7 mouse cellular contexts compared by ENCODE assay signal in genomic region chr1:72225720-72226171, GRCm38 (mm10). TPM values are rescaled to one million over a fixed set of nuclear protein-coding genes. Genes with fewer than 3 reads are reported as not detected.
A peak's percentile ranks its signal among the peaks of the same experiment; 100 is the strongest.
DNase-seq lines count a peak whose midpoint lies in the region; ATAC-seq lines count a peak whose summit lies in the region.
"Not testable (repeated sequence)": the region's sequence is repeated elsewhere in the genome, so short reads cannot be mapped to it uniquely, and the experiment has no call there.

No protein-coding gene starts in this region.

- WGBS in intestine, embryonic 15.5 days, result under 1% methylated on average over 25 of the region's 31 CpGs
- under 1% methylated on average over 25 of the region's 31 CpGs for WGBS in midbrain, embryonic 10.5 days

- not testable (repeated sequence) for H3K4me1 ChIP-seq in intestine, embryonic 15.5 days (replicated peaks); midbrain, embryonic 10.5 days

- not testable (repeated sequence) for H3K27me3 ChIP-seq in intestine, embryonic 15.5 days (replicated peaks)
- H3K27me3 ChIP-seq in midbrain, embryonic 10.5 days (ENCODE audit: low read depth, poor library complexity, severe bottlenecking), result peaks cover 28% of the 10 kb centered on the region

- peak; percentile 89 for DNase-seq in adrenal gland, adult 2 months
- peak; percentile 78 for DNase-seq in embryo, embryonic 11.5 days (ENCODE audit: low read depth, low spot score)
- peak; percentile 67 to 70 for DNase-seq in gastrocnemius, postnatal 36 days
- peak; percentile 74 to 80 for DNase-seq in left cerebral cortex, postnatal 36 days (ENCODE audit: low spot score in 2 of 2)
- peak; percentile 84 for DNase-seq in midbrain, embryonic 10.5 days (ENCODE audit: low spot score)
- DNase-seq in right cerebral cortex, postnatal 4 days, result peak; percentile 71

- H3K4me3 ChIP-seq in intestine, embryonic 15.5 days (replicated peaks), result peak overlapping the region; percentile 44
- H3K4me3 ChIP-seq in midbrain, embryonic 10.5 days, result peak overlapping the region; percentile 52

- H3K9me3 ChIP-seq in intestine, embryonic 15.5 days; midbrain, embryonic 10.5 days (replicated peaks): not testable (repeated sequence)

- peak overlapping the region; percentile 24 for H3K9ac ChIP-seq in intestine, embryonic 15.5 days

- H3K27ac ChIP-seq in intestine, embryonic 15.5 days, result not testable (repeated sequence)
- peak overlapping the region; percentile 87 for H3K27ac ChIP-seq in midbrain, embryonic 10.5 days (replicated peaks)

- peak overlapping the region; percentile 74 for H3K4me2 ChIP-seq in intestine, embryonic 15.5 days (replicated peaks)

- intact Hi-C loops in gastrocnemius, postnatal 36 days (cut with DNase I); left cerebral cortex, postnatal 36 days (cut with DNase I): not testable (repeated sequence)

- ATAC-seq in intestine, embryonic 15.5 days, result peak; percentile 94

- not testable (repeated sequence) for H3K36me3 ChIP-seq in intestine, embryonic 15.5 days; midbrain, embryonic 10.5 days

RNA-seq across cellular contexts. Expression of gene Mreg, which starts 13.6 kb away (rescaled TPM):
- total RNA-seq in adrenal gland, adult 2 months (2021), result 1 to 10 TPM; 1.8 to 2.9 TPM
- 0.22 and 0.49 TPM in 2 replicates for polyA plus RNA-seq in adrenal gland, adult 2 months (2012; rRNA removed)
- total RNA-seq in gastrocnemius, postnatal 36 days (2021), result 10 to 100 TPM; 38.1 to 52.4 TPM
- 8.5 and 9.4 TPM in 2 replicates for polyA plus RNA-seq in intestine, embryonic 15.5 days (2015; fragmentation: Nextera tagmentation; extraction: Ambion mirVana)
- total RNA-seq in left cerebral cortex, postnatal 36 days (2021), result 1 to 10 TPM; 3.9 to 5.4 TPM
- 5.0 and 7.6 TPM in 2 replicates for polyA plus RNA-seq in midbrain, embryonic 10.5 days (2016; fragmentation: Nextera tagmentation; extraction: Ambion mirVana)

RNA-seq across cellular contexts. Expression of gene Pecr, which starts 58.4 kb away (rescaled TPM):
- 10 to 100 TPM; 20.4 to 33.6 TPM for total RNA-seq in adrenal gland, adult 2 months (2021)
- 6.6 and 7.0 TPM in 2 replicates for polyA plus RNA-seq in adrenal gland, adult 2 months (2012; rRNA removed)
- 10 to 100 TPM; 16.6 to 18.9 TPM for total RNA-seq in gastrocnemius, postnatal 36 days (2021)
- 57.7 and 65.5 TPM in 2 replicates for polyA plus RNA-seq in intestine, embryonic 15.5 days (2015; fragmentation: Nextera tagmentation; extraction: Ambion mirVana)
- 1 to 10 TPM; 3.7 to 5.2 TPM for total RNA-seq in left cerebral cortex, postnatal 36 days (2021)
- 17.8 and 18.2 TPM in 2 replicates for polyA plus RNA-seq in midbrain, embryonic 10.5 days (2016; fragmentation: Nextera tagmentation; extraction: Ambion mirVana)

RNA-seq across cellular contexts. Expression of gene Tmem169, which starts 58.4 kb away (rescaled TPM):
- under 1 TPM; 0.66 to 0.75 TPM for total RNA-seq in adrenal gland, adult 2 months (2021)
- polyA plus RNA-seq in adrenal gland, adult 2 months (2012; rRNA removed), result 0.16 and 0.19 TPM in 2 replicates
- not detected for total RNA-seq in gastrocnemius, postnatal 36 days (2021)
- polyA plus RNA-seq in intestine, embryonic 15.5 days (2015; fragmentation: Nextera tagmentation; extraction: Ambion mirVana), result 2.8 and 3.0 TPM in 2 replicates
- total RNA-seq in left cerebral cortex, postnatal 36 days (2021), result 10 to 100 TPM; 19.2 to 21.8 TPM
- 5.6 and 12.2 TPM in 2 replicates for polyA plus RNA-seq in midbrain, embryonic 10.5 days (2016; fragmentation: Nextera tagmentation; extraction: Ambion mirVana)

Comparison
In these comparisons a context has a peak if more than half of its experiments do, and no peak if none do; other contexts are left out.
1. RNA of gene Mreg, which starts 13.6 kb away (total RNA-seq): 38.1 to 52.4 TPM in gastrocnemius, postnatal 36 days; 3.9 to 5.4 TPM in left cerebral cortex, postnatal 36 days and 1.8 to 2.9 TPM in adrenal gland, adult 2 months; every median in the first group is over 4 times any median in the second.
2. RNA of gene Tmem169, which starts 58.4 kb away (total RNA-seq): 19.2 to 21.8 TPM in left cerebral cortex, postnatal 36 days; 0.66 to 0.75 TPM in adrenal gland, adult 2 months and not detected in gastrocnemius, postnatal 36 days; every median in the first group is over 10 times any median in the second.
3. Peak in every context shown above with its lines, with median percentiles within 50 percentile points of each other: DNase-seq.